Mouse (Mus musculus) stomach, embryonic 15.5 days (tissue): ENCODE measurements at regions not wholly inside any gene's neighbourhood (a gene's known extent, or its start where the extent isn't known, plus 50 kb on each side); places are given as distances from the start of the nearest gene placed in this dataset.

Experiments used
- ATAC-seq: fragments of 200-750 bp; cut with Nextera tagmentation; 2 replicates; pipeline ENCODE4 v1.8.0; 2017; ENCODE audit warnings: low read depth, moderate number of reproducible peaks, moderate TSS enrichment; ENCODE audit not compliant: insufficient read depth, low FRiP score
- H3K27ac ChIP-seq: fragments of 300-500 bp; sonication (generic); 2 replicates; pipeline ENCODE4 v1.5.1; 2015; ENCODE audit warnings: mild to moderate bottlenecking, inconsistent platforms
- H3K27me3 ChIP-seq: fragments of 300-500 bp; sonication (generic); replicated peaks from 2 replicates; pipeline ENCODE4 v1.6.1; 2015; ENCODE audit warnings: inconsistent platforms
- H3K36me3 ChIP-seq: fragments of 300-500 bp; sonication (generic); 2 replicates; pipeline ENCODE4 v1.6.1; 2015; ENCODE audit warnings: inconsistent platforms
- H3K4me1 ChIP-seq: fragments of 300-500 bp; sonication (generic); 2 replicates; pipeline ENCODE4 v1.6.1; 2015; ENCODE audit warnings: inconsistent platforms
- H3K4me2 ChIP-seq: fragments of 300-500 bp; sonication (generic); 2 replicates; pipeline ENCODE4 v1.6.1; 2015; ENCODE audit warnings: mild to moderate bottlenecking, inconsistent platforms
- H3K4me3 ChIP-seq: fragments of 300-500 bp; sonication (generic); replicated peaks from 2 replicates; pipeline ENCODE4 v1.5.1; 2015; ENCODE audit warnings: inconsistent platforms
- H3K9ac ChIP-seq: fragments of 300-500 bp; sonication (generic); 2 replicates; pipeline ENCODE4 v1.6.1; 2015; ENCODE audit warnings: inconsistent platforms
- H3K9me3 ChIP-seq: fragments of 300-500 bp; sonication (generic); 2 replicates; pipeline ENCODE4 v1.6.1; 2016; ENCODE audit warnings: inconsistent platforms
- WGBS: fragments of 180-500 bp; shearing (Covaris S2); methylation state at CpG from one replicate; pipeline ENCODE4 v1.1.7; 2015; 5-methylcytosine and 5-hydroxymethylcytosine counted together

DNA sequence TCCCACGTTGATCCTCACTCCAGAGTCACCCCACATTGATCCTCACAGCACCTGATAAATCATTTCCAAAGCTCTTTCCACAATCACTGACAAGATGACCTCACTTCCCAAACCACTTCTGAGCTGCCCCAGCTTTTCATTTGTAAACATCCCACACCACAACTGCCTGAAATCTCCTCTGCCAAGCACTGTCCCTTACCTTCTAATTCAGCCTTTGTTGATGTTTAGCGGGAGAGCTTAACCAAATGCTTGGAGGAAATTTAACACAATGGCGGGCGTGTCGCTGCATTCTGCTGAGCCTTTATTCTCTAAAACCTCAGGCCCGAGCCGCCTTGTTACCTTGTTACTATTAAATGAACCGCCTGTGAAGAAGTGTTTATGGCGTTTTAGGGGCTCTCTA is 445.9 kb downstream of the Ttll7 start:
- Histone ChIP-seq H3K4me3 (no peak overlapping the region), H3K27ac (no peak overlapping the region), H3K4me1 (no peaks in the 10 kb centered on the region), H3K36me3 (no peaks in the 10 kb centered on the region), H3K9ac (no peak overlapping the region), H3K9me3 (no peaks in the 10 kb centered on the region), H3K27me3 (no peaks in the 10 kb centered on the region), H3K4me2 (no peak overlapping the region)
- ATAC-seq: no peak
- 15% methylated on average over 9 of the region's 9 CpGs for WGBS

DNA sequence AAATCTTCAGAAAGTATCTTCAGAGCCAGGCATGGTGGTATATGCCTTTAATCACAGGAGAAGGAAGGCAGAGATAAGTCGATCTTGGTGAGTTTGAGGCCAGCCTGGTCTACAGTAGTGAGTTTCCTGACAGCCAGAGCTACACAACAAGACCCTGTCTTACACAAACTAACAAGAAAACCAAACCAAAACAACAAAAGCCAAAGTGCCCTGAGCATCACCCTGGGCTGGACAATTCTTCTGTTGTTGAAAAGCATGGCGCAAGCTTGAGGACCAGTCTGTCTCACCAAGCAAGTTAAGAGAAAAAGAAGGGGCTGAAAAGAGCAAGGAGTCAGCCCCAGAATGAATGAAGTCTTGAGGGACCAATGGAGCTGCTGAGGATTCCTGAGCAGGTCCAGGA is 473.4 kb downstream of the Ttll7 start:
- ATAC-seq: no peak
- Histone ChIP-seq H3K27me3 (no peaks in the 10 kb centered on the region), H3K4me2 (no peak overlapping the region), H3K36me3 (no peaks in the 10 kb centered on the region), H3K4me3 (no peak overlapping the region), H3K4me1 (no peaks in the 10 kb centered on the region), H3K9me3 (no peaks in the 10 kb centered on the region), H3K9ac (no peak overlapping the region), H3K27ac (no peak overlapping the region)
- WGBS: 87% methylated on average over 2 of the region's 2 CpGs

DNA sequence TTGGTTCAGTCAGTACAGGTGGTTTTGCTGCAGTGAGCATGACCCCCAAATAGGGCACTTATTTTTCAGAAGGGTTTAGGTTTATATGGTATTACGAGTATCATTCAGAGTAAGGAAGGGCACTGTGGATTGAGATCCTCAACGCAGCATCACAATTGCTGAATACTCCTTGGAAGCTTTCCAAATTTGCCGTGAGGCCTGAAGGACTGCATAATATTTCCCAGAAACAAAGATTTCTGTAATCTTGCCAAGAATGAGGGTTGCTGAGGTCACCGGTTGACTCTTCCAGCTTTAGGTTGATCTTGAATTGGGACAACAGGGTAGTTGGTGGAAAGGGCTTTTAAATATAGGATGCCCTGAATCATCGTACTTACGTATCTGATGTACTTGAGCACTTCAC is 482.1 kb downstream of the Ttll7 start:
- no peaks in the 10 kb centered on the region for H3K4me1 ChIP-seq
- no peaks in the 10 kb centered on the region for H3K27me3 ChIP-seq
- no peaks in the 10 kb centered on the region for H3K9me3 ChIP-seq
- no peak overlapping the region for H3K27ac ChIP-seq
- no peak overlapping the region for H3K4me3 ChIP-seq
- H3K9ac ChIP-seq: no peak overlapping the region
- H3K36me3 ChIP-seq: no peaks in the 10 kb centered on the region
- ATAC-seq: no peak
- H3K4me2 ChIP-seq: no peak overlapping the region
- WGBS: 62% methylated on average over 6 of the region's 6 CpGs

DNA sequence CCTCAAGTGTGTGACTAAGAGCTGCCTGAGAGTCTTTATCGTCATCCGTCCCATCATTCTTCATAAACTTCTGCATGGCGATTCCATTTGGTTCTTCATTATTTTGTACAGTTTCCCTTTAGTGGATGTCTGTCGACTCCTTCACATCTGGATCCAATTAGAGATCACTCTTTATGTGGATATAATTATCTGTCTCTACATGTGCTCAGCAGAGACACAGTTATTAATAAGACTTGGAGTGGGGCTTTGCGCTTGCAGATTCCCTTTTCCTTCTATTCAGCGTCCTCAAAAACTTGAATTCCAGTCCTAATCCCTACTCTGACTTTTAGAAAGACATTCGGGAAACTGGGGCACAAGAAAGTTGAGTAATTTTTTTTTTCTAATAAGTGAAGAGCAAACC is 483.1 kb downstream of the Ttll7 start:
- H3K4me1 ChIP-seq: no peaks in the 10 kb centered on the region
- H3K9ac ChIP-seq: no peak overlapping the region
- H3K9me3 ChIP-seq: no peaks in the 10 kb centered on the region
- ATAC-seq: no peak
- H3K27ac ChIP-seq: no peak overlapping the region
- H3K4me2 ChIP-seq: no peak overlapping the region
- no peak overlapping the region for H3K4me3 ChIP-seq
- H3K27me3 ChIP-seq: no peaks in the 10 kb centered on the region
- 73% methylated on average over 7 of the region's 7 CpGs for WGBS
- H3K36me3 ChIP-seq: no peaks in the 10 kb centered on the region

DNA sequence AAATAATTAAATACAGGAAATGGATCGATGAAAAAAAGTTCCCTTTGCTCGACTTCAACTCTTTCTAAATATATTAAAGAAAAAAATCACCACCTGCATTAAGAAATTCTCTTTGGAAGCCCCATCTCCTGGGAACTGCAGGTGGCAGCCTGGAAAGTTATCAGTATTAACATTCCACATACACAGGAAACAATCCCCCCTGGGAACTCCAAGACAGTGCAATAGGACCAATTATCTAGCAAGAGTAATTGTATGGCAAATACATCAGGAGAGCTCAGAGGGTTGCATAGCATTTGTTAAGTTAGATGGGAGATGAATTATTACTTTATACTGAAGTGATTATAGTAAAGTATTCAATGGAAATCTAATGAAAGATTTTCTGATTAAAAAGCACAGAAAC is 487.3 kb downstream of the Ttll7 start:
- Histone ChIP-seq H3K9ac (no peak overlapping the region), H3K9me3 (no peaks in the 10 kb centered on the region), H3K27me3 (no peaks in the 10 kb centered on the region), H3K4me1 (no peaks in the 10 kb centered on the region), H3K36me3 (no peaks in the 10 kb centered on the region), H3K4me2 (no peak overlapping the region), H3K27ac (no peak overlapping the region), H3K4me3 (no peak overlapping the region)
- WGBS: 51% methylated on average over 2 of the region's 2 CpGs
- ATAC-seq: no peak

DNA sequence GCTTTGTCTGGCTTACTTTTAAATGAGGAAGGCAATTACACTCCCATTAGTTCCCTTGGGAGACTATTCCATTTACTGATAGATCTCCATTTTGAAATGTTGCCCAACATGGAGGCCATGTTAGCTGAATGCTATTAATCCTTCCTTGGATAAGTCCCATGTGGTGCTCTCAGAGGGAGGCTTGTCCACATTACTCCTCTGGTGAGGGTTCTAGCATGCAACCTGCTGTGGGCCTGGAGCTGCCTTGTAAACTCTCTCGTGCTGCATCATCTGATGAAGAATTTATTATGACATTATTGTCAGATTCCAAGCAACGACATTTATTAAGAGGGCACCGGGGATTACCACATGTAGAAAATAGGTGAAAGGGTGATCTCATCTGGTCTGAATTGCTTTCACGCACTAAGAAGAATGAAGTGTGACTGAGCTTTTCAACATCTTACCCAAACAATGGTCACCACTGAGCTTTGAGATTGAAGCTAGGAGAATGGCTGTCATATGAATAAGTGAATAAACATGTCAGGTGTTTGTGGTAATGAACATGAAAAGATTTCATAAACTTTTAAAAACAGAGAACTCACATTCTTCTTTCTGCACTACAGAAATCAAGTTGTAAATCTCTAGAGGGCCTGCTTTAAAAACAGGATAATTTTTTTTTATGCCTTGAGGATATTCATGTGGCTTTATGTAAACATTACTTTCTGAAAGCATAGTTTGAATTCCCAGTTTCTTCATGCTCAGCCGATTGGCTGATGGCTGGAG is 495.3 kb downstream of the Ttll7 start:
- no peak overlapping the region for H3K9ac ChIP-seq
- WGBS: 46% methylated on average over 5 of the region's 5 CpGs

DNA sequence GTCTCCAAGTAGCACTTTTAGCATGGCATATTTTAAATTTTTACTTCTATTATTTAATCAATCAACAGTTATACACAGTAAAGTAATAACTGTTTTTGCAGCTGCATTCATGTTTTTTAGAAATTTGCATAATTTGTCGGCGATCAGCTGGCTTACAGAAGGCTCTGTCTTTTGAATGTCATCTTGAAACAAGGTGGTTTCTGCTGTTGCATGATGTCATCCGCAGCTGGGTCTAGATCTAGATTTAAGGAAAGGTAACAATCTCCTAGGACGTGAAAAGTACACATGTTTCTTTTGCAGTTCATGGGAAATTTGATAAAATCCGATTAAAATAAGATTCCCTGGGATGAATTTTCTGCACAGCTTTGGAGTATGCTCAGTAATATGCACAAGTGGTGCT is 534.9 kb downstream of the Ttll7 start:
- no peak overlapping the region for H3K4me2 ChIP-seq
- H3K4me1 ChIP-seq: no peaks in the 10 kb centered on the region
- H3K27ac ChIP-seq: no peak overlapping the region
- ATAC-seq: no peak
- no peaks in the 10 kb centered on the region for H3K9me3 ChIP-seq
- 89% methylated on average over 5 of the region's 5 CpGs for WGBS
- H3K4me3 ChIP-seq: no peak overlapping the region
- no peaks in the 10 kb centered on the region for H3K36me3 ChIP-seq
- no peak overlapping the region for H3K9ac ChIP-seq
- H3K27me3 ChIP-seq: no peaks in the 10 kb centered on the region

More for the DNA sequence above, 495.3 kb downstream of the Ttll7 start:
- Histone ChIP-seq H3K4me2 (no peak overlapping the region), H3K27ac (peak overlapping the region; percentile 8; the same call in 1 of the 2 replicates), H3K36me3 (no peaks in the 10 kb centered on the region), H3K4me3 (no peak overlapping the region), H3K4me1 (no peaks in the 10 kb centered on the region), H3K27me3 (no peaks in the 10 kb centered on the region), H3K9me3 (no peaks in the 10 kb centered on the region)
- no peak for ATAC-seq

DNA sequence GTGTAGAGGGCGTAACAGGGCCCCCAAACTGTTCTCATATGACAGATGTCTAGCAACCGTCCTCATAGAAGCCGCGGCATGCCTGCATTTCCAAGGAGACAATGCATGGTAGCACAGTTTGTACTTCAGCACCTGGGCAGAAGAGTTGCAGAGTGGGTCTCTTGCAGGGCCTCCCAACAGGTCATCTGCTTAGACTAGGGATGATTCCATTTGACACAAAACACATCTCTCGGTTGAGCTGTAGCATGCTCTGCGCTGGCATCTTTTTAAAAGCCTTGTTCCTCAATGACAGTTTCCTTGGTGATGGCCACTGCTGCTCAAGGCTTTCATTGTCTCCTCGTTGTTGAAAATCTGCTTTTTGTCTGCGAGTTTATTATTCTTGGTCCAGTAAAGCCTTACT is 546.1 kb downstream of the Ttll7 start:
- WGBS: 84% methylated on average over 8 of the region's 8 CpGs
- no peaks in the 10 kb centered on the region for H3K9me3 ChIP-seq
- no peak for ATAC-seq

DNA sequence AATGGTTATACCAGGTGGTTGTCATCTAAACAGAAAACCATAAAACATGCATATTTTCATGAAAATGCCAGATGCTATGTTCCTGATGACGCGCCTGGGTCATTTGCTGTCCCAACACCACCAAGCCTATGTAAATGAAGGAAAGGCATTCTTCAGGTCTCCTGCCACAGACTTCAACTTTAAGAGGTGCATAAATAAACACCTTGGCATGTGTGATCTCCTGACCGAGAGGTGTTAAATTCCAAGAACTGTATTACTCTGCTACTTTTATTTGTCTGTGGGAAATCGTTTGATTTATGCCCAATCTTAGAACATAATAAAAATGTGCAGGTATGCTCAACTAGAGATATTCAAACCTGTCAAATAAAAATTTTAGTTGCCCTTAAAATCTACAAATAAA is 560.1 kb downstream of the Ttll7 start:
- H3K27ac ChIP-seq: no peak overlapping the region
- H3K27me3 ChIP-seq: no peaks in the 10 kb centered on the region
- H3K9ac ChIP-seq: no peak overlapping the region
- no peak overlapping the region for H3K4me2 ChIP-seq
- H3K4me1 ChIP-seq: no peaks in the 10 kb centered on the region
- no peak for ATAC-seq
- 77% methylated on average over 4 of the region's 4 CpGs for WGBS
- no peaks in the 10 kb centered on the region for H3K9me3 ChIP-seq
- no peak overlapping the region for H3K4me3 ChIP-seq
- H3K36me3 ChIP-seq: no peaks in the 10 kb centered on the region

More for the DNA sequence above, 546.1 kb downstream of the Ttll7 start:
- Histone ChIP-seq H3K4me2 (no peak overlapping the region), H3K27ac (no peak overlapping the region), H3K27me3 (no peaks in the 10 kb centered on the region), H3K4me3 (no peak overlapping the region), H3K4me1 (no peaks in the 10 kb centered on the region), H3K36me3 (no peaks in the 10 kb centered on the region), H3K9ac (no peak overlapping the region)

DNA sequence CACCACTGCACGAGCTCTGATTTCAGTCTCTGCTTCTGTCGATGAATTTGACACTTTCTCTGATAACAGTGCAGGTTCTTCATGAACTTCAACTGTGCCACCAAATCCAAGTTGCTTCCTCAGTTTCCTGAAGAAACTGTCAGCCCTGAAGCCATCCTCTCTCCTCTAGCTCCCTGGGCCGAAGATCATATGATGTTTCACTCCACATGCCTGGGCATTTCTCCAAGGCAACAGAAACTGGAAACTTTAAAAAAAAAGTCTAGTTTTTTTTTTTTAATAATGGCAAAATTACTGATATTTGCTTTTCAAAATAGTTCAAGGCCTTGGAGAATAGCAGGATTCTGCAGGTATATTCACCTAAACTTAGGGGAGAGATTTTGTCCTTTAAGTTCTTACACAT is 564.8 kb downstream of the Ttll7 start:
- Histone ChIP-seq H3K27me3 (no peaks in the 10 kb centered on the region), H3K9ac (no peak overlapping the region), H3K4me1 (no peaks in the 10 kb centered on the region), H3K27ac (no peak overlapping the region), H3K4me3 (no peak overlapping the region), H3K4me2 (no peak overlapping the region), H3K9me3 (no peaks in the 10 kb centered on the region), H3K36me3 (no peaks in the 10 kb centered on the region)
- ATAC-seq: no peak
- 32% methylated on average over 3 of the region's 3 CpGs for WGBS

DNA sequence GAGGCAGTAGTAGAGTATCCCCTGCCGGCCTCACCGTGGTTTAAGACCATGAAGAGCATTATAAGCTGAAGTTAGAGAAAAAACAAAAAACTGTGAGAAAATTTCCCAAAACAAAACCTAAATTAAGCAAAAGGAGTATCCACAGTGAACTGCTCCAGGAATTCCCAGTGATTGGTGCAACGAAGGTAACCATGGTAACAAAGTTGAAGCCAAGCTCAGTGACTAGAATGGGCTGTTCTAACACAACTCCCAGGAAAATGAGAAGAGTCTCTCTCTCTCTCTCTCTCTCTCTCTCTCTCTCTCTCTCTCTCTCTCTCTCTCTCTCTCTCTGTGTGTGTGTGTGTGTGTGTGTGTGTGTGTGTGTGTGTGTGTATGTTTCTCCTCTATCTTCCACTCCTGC is 567.0 kb downstream of the Ttll7 start:
- Histone ChIP-seq H3K36me3 (no peaks in the 10 kb centered on the region), H3K4me2 (no peak overlapping the region), H3K27me3 (no peaks in the 10 kb centered on the region), H3K4me3 (no peak overlapping the region), H3K27ac (no peak overlapping the region), H3K9ac (no peak overlapping the region), H3K9me3 (no peaks in the 10 kb centered on the region), H3K4me1 (no peaks in the 10 kb centered on the region)
- 50% methylated on average over 3 of the region's 3 CpGs for WGBS
- no peak for ATAC-seq

DNA sequence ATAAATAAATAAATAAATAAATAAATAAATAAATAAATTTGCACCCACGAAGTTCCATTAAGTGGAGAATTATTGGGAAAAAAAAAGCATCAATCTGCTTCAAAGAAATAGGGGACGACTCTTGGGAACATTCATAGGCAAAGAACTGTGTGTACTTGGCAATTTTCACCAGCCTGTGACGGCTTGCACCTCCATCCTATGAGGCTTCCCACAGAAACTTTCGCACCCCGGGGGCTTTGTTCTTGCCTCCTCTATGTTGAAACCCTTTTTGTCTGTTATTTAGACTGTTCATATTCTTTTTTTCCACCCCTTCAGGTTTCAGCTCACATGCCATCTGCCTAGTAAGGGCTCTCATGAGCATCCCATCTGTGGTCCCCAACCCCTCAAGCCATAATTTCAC is 570.0 kb downstream of the Ttll7 start:
- Histone ChIP-seq H3K27ac (no peak overlapping the region), H3K36me3 (no peaks in the 10 kb centered on the region), H3K4me2 (no peak overlapping the region), H3K4me3 (no peak overlapping the region), H3K4me1 (no peaks in the 10 kb centered on the region), H3K9me3 (no peaks in the 10 kb centered on the region), H3K27me3 (no peaks in the 10 kb centered on the region), H3K9ac (no peak overlapping the region)
- WGBS: 82% methylated on average over 5 of the region's 5 CpGs
- no peak for ATAC-seq
